Mouse (Mus musculus): ENCODE results near the gene Pacsin2.

DNA sequence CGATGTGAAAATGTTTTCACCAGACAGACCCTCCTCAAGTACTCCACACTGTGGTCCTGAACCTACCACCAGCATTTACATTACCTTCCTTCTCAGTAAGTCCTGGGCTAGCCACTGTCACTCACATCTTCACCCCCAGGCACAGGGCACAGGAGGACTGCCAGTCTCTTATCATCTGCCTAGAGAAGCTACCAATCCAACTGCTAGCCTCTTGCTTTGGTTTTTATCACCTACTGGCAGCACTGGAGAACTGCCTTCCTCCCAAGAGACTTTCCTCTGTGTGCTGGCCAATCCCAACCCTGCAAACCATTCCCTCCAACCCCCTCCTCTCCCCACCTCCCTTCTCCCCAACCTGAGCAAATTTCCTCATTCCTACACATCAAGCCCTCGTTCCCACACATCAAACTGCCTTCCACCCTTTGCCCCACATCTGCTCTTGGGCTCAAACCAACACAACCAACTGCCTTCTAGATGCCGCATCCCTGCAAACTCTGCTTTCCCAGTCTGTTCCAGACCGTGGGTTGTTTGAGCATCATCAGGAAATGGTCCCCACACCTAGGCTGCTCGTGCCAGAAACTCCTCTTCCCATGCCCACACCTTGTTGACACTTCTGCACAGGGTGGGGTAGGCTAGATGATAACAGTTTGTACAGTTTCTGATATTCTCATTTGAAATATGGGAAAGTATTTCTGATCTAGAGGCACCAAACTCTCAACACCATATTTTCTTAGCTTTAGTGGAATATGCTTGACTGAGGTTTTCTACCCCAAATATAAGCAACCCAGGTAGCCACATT is 40.6 kb downstream of the Pacsin2 start:
- TF ChIP-seq CTCF (IDR thresholded peaks at IDR 0.05; ENCODE audit: control insufficient read depth, insufficient read depth, insufficient replicate concordance, low read depth, low read length): no peak
- TF ChIP-seq POLR2A (IDR thresholded peaks at IDR 0.05; ENCODE audit: control insufficient read depth, low read depth, low read length): no peak
